12 mouse cellular contexts compared by ENCODE assay signal in the genomic region with DNA sequence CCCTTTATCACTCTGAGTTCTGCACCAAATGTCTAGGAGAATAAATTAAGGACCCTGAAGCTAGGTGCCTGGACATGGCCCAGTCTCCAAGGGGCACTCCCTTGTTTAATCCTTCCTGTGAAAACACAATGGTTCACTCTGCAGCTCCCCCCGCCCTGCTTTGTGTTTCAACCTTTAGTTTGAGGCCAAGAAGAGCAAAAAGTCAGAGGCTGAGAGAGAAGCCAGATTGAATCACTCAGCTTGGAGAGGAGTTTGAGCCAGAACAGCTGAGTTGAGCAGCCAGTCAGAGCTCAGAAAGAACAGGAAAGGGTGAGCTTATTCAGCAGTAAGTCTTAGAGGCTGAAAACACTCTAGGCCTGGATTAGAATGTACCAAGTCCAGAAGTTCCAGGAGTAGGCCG. TPM values are rescaled to one million over a fixed set of nuclear protein-coding genes. Genes with fewer than 3 reads are reported as not detected.
DNase-seq lines count a peak whose midpoint lies in the region; ATAC-seq and TF ChIP-seq lines count a peak whose summit lies in the region.
"Had no signal": no experiment of that assay in that cellular context is flagged by ENCODE, and none has a peak within 500 bp of the region (broad histone marks: within the 10 kb centered on the region; RNA-seq: fewer than 3 reads in every experiment).

No protein-coding gene starts in this region.

- no peak overlapping the region for H3K9ac ChIP-seq in hindbrain, postnatal 0 days (replicated peaks; ENCODE audit: low read length)
- no peak overlapping the region for H3K9ac ChIP-seq in forebrain, embryonic 12.5 days
- H3K9ac ChIP-seq: hindbrain, embryonic 14.5 days; liver, embryonic 12.5 days had no signal

- TF ChIP-seq CTCF in kidney, adult 2 months (conservative IDR thresholded peaks at IDR 0.05; ENCODE audit: insufficient read depth, insufficient read length, low read depth, low read length): no peak
- TF ChIP-seq CTCF in hindbrain, postnatal 0 days (IDR thresholded peaks at IDR 0.05; ENCODE audit: low read depth): no peak

- no peak overlapping the region for H3K4me3 ChIP-seq in kidney, adult 2 months (ENCODE audit: insufficient read depth, low read depth, low read length)
- no peak overlapping the region for H3K4me3 ChIP-seq in brown adipose tissue, adult 24 weeks (ENCODE audit: insufficient read depth, low read depth, low read length)
- no peak overlapping the region for H3K4me3 ChIP-seq in hindbrain, postnatal 0 days (ENCODE audit: low read length)
- H3K4me3 ChIP-seq in forebrain, embryonic 12.5 days (replicated peaks): no peak overlapping the region
- H3K4me3 ChIP-seq: liver, embryonic 12.5 days had no signal

- no peaks in the 10 kb centered on the region for H3K36me3 ChIP-seq in kidney, adult 2 months (ENCODE audit: control insufficient read depth, insufficient read depth, low read length)
- no peaks in the 10 kb centered on the region for H3K36me3 ChIP-seq in hindbrain, postnatal 0 days (ENCODE audit: insufficient read depth, low read length)
- no peaks in the 10 kb centered on the region for H3K36me3 ChIP-seq in forebrain, embryonic 12.5 days (replicated peaks)
- H3K36me3 ChIP-seq: liver, embryonic 12.5 days had no signal

- no peak for TF ChIP-seq POLR2A in kidney, adult 2 months (IDR thresholded peaks at IDR 0.05; ENCODE audit: low read depth, low read length)

- DNase-seq in kidney, adult 2 months: peak; percentile 21
- DNase-seq in kidney, adult 18-20 months: no peak
- DNase-seq in heart, postnatal 25 days (ENCODE audit: low spot score): peak; percentile 14
- DNase-seq in lung, postnatal 4 days: peak; percentile 24 to 38
- no peak for DNase-seq in hindbrain, postnatal 0 days (ENCODE audit: low spot score)
- DNase-seq: cerebellum, adult 8-10 months; thymus, postnatal 25 days had no signal

- no peaks in the 10 kb centered on the region for H3K4me1 ChIP-seq in kidney, adult 2 months (ENCODE audit: control insufficient read depth, insufficient read depth, low read length)
- H3K4me1 ChIP-seq in brown adipose tissue, adult 24 weeks (ENCODE audit: control insufficient read depth, insufficient read depth, insufficient read length, low read length): peaks cover 12% of the 10 kb centered on the region; the same call in 1 of the 2 replicates
- H3K4me1 ChIP-seq in hindbrain, postnatal 0 days (ENCODE audit: insufficient read depth, low read length): no peaks in the 10 kb centered on the region
- no peaks in the 10 kb centered on the region for H3K4me1 ChIP-seq in forebrain, embryonic 12.5 days
- H3K4me1 ChIP-seq: liver, embryonic 12.5 days had no signal

- no peak overlapping the region for H3K4me2 ChIP-seq in hindbrain, postnatal 0 days (ENCODE audit: low read depth, low read length)
- no peak overlapping the region for H3K4me2 ChIP-seq in forebrain, embryonic 12.5 days
- H3K4me2 ChIP-seq: hindbrain, embryonic 14.5 days; liver, embryonic 12.5 days had no signal

- ATAC-seq in hindbrain, postnatal 0 days: no peak
- ATAC-seq in forebrain, embryonic 12.5 days (ENCODE audit: low FRiP score): no peak
- ATAC-seq: liver, embryonic 12.5 days had no signal

- 0 out of 2 replicates have a peak overlapping the region, but pooled peaks have one; percentile 17 for H3K27ac ChIP-seq in kidney, adult 2 months (ENCODE audit: insufficient read depth, low read depth, low read length)
- peak overlapping the region; percentile 71 for H3K27ac ChIP-seq in brown adipose tissue, adult 24 weeks (replicated peaks; ENCODE audit: low read depth, low read length)
- H3K27ac ChIP-seq in hindbrain, postnatal 0 days: no peak overlapping the region
- no peak overlapping the region for H3K27ac ChIP-seq in forebrain, embryonic 12.5 days
- H3K27ac ChIP-seq: hindbrain, embryonic 14.5 days; liver, embryonic 12.5 days had no signal

- 55% methylated on average over 2 of the region's 2 CpGs for WGBS in kidney, adult 2 months
- 66% methylated on average over 2 of the region's 2 CpGs for WGBS in hindbrain, postnatal 0 days
- 54% methylated on average over 2 of the region's 2 CpGs for WGBS in forebrain, embryonic 12.5 days

- no peaks in the 10 kb centered on the region for H3K9me3 ChIP-seq in hindbrain, postnatal 0 days (ENCODE audit: low read length)
- H3K9me3 ChIP-seq in forebrain, embryonic 12.5 days: no peaks in the 10 kb centered on the region

- intact Hi-C loops in heart, postnatal 25 days (cut with DNase I): loop anchor here (5.0 kb wide), 1 partner anchor 159 kb away; no protein-coding TSS in a partner anchor

- H3K27me3 ChIP-seq in kidney, adult 2 months (replicated peaks; ENCODE audit: control insufficient read depth, insufficient read depth, low read length): no peaks in the 10 kb centered on the region
- no peaks in the 10 kb centered on the region for H3K27me3 ChIP-seq in hindbrain, postnatal 0 days (ENCODE audit: insufficient read depth, low read length)
- no peaks in the 10 kb centered on the region for H3K27me3 ChIP-seq in forebrain, embryonic 12.5 days
- H3K27me3 ChIP-seq: CH12.LX; liver, embryonic 12.5 days had no signal

RNA-seq across cellular contexts. Expression of a gene that starts 5.5 kb away (rescaled TPM):
- 0.14 and 0.53 TPM in 2 replicates for polyA plus RNA-seq in kidney, adult 2 months (2012; rRNA removed)
- polyA plus RNA-seq in brown adipose tissue, adult 24 weeks (2012; ENCODE audit: insufficient read depth, insufficient read length, missing spikeins): 0.50 and 0.67 TPM in 2 replicates
- total RNA-seq in heart, postnatal 25 days (2021): under 1 TPM; 0.16 to 0.31 TPM
- total RNA-seq in hindbrain, postnatal 0 days (2014; rRNA removed): 0.14 and 0.16 TPM in 2 replicates
- 0.24 and 0.33 TPM in 2 replicates for polyA plus RNA-seq in hindbrain, postnatal 0 days (2015; fragmentation: Nextera tagmentation; extraction: Ambion mirVana)
- polyA plus RNA-seq in forebrain, embryonic 12.5 days (2016; fragmentation: Nextera tagmentation; extraction: Ambion mirVana): 0.19 and 0.37 TPM in 2 replicates
- total RNA-seq: CH12.LX had no signal

Comparison
In these comparisons a context has a peak if more than half of its experiments do, and no peak if none do; other contexts are left out.
1. DNase-seq: peak in kidney, adult 2 months (single experiment), heart, postnatal 25 days (single experiment) and lung, postnatal 4 days (2 of 2); none in kidney, adult 18-20 months (single experiment) and hindbrain, postnatal 0 days (single experiment).
2. H3K27ac ChIP-seq: peak in kidney, adult 2 months (single experiment) and brown adipose tissue, adult 24 weeks (single experiment); none in hindbrain, postnatal 0 days (single experiment) and forebrain, embryonic 12.5 days (single experiment).